Mouse (Mus musculus) adrenal gland, postnatal 25 days (tissue): ENCODE measurements at regions not wholly inside any gene's neighbourhood (a gene's known extent, or its start where the extent isn't known, plus 50 kb on each side); places are given as distances from the start of the nearest gene placed in this dataset.

ENCODE experiments used
- DNase-seq: peaks from one replicate; pipeline ENCODE4 v3.0.0; 2021; ENCODE audit warnings: mixed read lengths

DNA sequence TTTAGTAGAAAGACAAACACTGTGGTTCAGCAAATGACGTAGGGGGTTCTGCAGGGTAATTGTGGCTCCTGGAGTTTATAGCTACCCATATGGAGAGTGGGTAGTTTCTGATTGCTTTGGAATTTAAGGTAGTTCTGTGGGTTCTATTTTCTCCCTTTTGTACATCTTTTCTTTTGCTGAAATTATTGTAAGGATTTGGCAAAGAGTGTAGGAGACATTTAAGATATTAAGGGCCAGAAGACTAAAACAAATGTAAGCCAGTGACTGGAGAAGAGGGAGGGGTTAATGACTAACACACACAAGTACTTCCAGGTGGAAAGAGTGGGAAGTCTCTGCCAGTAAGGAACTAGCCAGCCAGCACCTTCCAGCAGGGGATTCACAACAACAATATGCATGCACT is 318.9 kb upstream of the Sox9 start:
- DNase-seq: no peak

DNA sequence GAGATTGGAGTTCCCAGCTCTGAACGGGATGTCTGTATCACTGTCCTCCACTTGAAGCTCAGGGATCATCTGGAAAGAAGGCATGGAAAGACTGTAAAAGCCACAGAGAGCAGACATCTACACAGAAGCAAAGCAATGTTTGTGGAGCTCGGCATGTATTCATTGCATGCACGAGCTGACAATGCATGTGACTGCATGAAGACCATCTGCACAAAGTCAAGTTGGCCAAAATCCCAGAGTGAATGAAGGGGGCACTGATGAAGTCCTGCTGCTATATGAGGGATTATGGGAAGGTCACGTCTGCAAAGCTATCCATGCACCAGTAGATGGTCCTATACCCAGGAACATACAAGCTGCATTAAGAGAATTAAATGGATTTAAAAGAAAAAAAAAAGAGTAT is 317.6 kb upstream of the Sox9 start:
- DNase-seq: no peak

DNA sequence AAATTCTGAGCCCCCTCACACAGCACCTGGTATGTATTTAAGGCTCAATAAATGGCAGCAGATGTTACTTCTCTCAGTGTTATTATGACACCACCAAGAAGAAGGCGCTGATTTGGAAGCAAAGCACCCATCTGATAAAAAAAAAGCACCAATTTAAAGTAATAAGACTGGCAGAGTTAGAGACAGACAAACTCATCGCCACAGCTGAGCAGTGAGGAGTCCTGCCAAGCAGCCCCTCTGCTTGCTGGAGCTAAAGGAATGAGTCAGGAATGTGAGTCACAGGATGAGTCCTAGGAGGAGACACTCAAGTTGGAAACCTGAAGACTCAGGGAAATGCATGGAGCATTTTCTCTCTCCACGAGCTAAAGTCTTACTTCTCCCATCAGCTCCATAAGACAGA is 311.7 kb upstream of the Sox9 start:
- no peak for DNase-seq

DNA sequence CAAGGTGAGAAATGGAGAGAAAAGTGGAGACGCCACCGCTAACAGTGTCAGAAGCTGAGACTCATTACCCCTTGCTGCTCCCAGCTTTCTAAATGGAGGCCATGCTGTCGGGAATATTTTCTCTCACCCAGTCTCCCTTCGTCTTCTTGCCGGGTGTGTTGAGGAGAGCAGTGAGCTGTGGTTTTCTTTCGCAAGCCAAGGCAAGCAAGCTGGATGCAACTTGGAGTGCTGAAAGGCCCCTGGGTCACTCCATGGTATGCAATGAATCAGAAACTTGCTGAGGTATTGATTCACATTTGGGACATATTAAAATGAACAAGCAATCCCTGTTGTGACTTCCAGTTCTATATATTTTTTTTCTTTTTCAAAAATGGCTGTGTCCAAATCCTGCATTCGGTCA is 308.8 kb upstream of the Sox9 start:
- DNase-seq: no peak

DNA sequence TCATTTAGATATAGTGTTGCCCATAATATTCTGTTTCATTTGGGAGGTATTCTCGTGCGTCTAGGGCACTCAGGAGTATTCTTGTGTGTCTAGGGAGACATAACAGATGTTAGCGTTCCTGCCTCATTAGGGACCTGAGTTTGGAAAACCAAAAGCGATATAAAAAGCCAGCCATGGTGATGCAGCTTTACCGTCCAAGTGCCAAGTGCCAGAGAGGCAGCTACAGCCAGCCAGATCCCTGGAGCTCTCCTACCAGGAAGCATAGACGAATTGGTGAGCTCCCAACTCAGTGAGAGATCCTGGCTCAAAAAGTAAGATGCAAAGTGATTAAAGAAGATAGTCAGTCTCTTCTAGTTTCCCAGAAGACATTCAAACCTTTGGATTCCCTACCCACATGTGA is 308.3 kb upstream of the Sox9 start:
- DNase-seq: no peak

DNA sequence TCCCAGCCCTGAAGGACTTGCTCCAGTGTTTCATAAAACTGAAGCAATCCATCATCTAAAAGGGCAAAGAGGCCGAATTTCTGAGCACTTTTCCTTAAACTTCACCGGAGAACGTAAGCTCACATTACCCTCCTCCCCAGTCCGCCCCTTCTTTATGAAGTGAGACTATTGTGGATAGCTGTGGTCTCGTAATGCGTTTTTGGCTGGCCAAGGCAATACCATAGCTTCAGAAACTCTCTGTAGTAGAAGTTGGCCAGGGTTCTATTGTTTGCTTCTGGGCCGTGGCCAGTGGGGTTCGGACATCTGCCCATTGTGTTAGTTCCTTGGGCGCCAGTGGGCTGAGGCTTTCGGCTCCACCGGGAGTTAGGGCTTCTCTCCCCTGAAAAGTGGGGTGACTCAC is 301.7 kb upstream of the Sox9 start:
- DNase-seq: no peak

DNA sequence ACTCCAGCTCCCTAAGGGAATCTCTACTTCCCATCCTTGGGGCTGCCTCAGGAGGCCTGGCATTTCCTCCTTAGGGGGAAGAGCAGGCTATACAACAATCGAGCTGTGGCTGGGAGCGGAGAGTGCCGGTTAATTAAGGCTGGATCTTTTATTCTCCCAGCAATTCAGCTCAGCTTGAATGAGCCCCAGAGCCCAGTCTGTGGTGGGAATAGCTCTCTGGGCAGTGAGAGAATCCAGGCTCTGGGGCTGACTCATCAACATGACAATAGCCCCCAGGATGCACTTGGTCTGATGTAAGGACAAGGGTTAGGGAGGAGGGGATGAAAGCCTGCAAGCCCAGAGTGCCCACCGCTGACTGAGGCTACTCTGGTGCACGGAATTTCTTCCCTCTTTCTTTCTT is 280.2 kb upstream of the Sox9 start:
- no peak for DNase-seq

DNA sequence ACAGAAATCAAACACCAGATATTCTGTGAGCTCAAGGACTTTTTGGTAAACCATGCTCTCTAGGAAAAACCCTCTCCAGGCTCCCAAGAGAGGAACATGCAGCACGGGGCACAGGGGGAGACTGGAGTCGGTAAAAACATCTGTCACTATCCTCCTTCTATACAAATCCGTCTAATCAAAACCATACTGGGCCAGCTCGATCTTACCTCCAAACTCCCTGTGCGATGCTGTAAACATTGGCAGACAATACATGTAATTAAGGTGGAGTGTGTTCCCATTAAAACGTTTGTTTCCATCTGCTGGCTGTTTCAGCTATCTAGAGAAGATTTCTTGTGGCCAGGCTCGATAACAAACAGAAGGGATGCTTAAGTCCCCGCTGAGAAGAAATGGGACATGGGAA is 262.9 kb upstream of the Sox9 start:
- DNase-seq: no peak

DNA sequence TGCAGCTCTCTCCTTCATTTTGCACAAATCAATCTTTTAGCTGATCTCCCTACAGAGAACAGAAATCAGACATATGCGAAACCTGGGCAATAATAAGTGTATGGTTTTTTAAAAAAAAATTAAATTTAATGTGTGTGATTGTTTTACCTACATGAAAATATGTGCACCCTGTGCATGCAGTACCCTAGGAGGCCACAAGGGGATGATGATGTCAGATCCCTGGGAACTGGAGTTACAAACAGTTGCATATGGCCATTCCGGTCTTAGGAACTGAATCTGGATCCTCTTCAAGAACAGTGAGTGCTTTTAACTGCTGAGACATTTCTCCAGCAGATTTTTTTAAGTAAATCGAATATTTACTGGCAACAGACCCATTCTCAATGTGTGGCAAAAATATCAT is 257.0 kb upstream of the Sox9 start:
- no peak for DNase-seq

DNA sequence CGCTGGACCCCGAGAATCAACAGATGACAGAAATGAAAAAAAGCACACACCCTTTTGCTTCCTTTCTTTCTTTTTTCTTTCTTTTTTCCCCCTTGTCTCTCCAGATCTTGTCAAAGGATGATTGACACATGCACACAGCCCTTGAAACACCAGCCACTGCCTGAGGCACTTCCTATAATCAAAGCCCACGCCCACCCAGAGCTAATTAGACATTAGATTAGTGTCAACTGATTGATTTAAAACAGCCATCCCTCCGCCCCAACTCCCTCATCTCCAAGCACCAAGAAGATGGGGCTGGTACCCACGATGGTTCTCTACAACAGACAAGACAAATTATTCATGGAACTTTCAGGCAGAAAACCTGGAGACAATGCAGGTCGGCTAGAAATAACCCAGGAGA is 239.5 kb upstream of the Sox9 start:
- DNase-seq: no peak

DNA sequence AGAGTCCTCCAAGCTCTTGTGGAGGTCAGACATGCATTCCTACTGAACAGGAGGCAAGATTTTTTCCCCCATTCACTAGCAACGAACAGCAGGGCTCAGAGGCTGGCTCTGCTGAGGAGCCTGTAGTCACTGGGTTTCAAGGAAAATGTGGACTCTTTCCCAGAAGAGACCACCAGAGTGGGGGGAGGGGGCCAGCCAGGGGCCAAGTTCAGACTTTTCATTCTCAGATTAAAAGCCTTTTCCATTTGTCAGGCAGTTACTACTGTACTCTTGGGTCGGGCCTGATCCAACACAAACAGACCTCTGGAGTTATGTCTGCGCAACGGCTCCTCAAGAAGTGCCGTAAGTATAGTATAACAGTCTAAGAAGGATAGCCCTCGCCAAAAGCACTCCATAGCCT is 238.6 kb upstream of the Sox9 start:
- DNase-seq: no peak

DNA sequence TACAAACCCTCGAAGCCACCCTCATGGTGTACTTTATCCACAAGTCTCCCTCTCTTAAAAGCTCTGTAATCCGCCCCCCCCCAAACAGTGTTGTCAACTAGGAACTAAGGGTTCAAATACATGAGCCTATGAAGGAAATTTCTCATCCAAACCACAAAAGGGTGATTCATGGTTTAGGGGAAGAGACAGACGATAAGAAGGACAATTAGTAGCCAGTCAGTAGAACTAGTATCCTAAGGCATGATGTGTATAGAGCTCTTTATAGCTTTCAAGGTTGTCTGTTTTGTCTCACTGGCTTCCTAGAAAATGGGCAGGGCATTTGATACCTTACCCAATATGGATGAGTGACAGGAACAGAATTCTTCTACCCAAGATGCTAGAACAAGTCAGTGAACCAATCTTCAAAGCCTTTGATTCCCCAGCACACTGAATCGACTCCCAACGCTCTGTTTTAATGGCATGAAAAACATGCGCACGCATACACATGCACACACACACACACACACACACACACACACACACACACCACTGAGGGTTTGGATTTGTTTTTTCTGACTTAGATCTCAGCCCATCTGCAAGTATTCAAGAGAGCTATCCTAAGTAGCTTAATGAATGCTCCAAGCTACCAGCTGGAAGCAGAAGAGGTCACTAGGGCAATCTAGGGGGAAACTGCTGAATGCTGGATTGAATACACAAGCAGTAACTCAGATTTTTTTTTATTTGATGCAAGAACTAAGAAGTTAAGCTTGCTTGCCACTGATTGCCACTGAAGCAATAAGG is 236.6 kb upstream of the Sox9 start:
- DNase-seq: no peak

DNA sequence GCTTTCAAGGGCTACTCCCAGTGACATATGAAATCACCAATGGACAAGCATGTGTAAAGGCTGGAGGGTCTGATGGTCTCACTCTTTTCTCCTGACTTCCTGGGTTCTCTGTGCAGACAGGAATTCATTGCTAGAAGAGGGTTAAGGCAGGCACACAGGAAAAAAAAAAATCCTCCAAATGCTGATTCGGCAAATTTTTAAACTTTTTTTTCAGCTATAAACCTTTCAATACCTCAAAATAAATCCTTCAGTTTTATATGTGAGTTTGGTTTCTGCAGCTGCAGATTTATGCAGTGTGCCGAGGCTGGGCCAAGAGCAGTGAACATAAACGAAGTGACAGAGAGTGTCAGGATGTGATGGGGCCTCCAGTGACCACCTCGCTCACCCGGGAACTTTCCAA is 235.9 kb upstream of the Sox9 start:
- no peak for DNase-seq

DNA sequence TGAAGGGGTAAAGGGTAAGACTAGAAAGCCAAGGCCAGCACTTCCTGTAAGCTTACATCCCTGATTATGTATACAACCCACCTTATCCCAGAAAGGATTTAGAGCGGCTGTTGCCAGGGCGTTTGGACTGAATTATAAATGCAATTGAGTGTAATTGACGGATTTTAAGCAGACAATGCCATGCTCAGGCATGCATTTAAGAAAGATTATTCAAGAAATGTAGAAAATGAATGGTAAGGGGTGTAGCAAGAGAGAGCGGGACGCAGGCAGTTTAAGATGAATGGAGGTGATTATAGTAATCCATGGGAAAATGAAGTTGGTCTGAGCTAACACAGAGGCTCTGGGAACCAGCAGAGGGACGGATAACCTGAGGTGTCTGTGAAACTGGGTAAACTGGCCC is 229.2 kb upstream of the Sox9 start:
- no peak for DNase-seq

DNA sequence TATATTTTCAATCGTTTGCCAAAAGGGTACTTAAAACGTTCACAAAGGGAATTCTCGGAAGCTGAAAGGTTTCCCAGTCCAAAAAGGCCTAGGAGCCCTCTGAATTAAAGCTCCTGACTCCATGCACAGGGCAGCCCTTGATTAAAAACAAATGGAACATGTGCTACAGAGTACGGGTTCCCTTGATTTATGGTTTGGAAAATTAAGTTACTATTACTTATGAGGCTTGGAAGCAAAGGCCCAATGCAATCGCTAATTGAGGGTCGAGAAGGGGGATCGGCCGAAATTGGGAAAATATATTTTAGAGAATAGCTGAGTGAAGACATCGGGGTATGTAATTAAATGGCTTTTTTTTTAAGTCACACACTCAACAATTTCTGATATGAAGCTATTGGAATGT is 219.0 kb upstream of the Sox9 start:
- DNase-seq: no peak

DNA sequence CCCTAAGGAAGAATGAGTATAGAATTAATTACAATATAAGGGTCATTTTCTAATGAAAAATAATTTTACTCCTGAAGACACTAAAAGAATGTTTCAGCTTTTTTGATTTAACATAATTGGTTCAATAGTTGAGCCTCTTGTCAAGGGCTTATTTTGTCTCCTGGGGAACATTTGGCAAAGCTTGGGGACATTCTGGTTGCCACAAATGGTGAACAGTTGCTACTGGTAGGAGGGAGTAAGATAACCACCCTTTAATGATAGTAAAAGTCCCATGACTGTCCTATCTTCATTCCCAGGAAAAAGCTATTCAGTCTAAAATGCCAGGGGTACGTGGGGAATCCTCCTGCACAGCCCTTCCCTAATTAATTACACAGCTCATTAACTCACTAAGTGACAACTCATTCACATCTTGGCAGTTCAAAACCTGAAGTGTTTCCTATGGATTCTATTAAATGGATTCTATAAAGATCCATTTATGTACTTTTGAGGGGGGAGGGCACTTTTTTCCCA is 217.3 kb upstream of the Sox9 start:
- no peak for DNase-seq

DNA sequence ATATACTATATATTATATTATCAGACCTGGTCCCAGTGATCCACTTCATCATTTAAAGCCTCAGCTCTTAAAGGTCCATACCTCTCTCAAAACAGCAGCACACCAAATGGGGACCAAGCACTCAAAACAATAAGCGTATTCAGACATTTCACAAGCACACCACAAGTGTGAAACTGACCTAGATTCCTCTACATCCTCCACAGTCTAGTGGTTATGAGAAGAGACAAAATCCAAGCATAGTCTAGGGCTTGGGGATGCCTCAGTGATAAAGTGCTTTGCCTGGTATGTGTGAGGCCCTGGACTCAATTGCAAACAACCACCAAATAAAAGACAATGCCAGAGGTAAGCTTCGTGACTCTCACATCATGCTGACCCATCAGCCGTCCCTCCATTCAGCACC is 216.0 kb upstream of the Sox9 start:
- no peak for DNase-seq

DNA sequence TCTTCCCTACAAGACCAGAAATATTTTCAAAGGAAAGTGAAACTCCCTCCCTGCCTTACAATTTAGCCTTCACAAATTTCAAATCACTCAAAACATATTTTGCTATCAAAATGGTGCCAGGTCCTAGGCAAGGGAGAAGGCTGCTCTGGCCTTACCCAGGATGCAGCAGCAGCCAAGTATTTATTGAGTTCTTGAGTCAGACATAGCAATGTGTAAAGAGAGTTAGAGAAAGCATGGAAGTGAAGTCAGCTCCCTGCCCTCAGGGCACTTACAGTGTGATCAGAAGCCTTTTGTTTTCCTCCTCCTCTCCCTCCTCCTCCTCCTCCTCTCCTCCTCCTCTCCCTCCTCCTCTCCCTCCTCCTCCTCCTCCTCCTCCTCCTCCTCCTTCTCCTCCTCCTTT is 194.6 kb upstream of the Sox9 start:
- no peak for DNase-seq

DNA sequence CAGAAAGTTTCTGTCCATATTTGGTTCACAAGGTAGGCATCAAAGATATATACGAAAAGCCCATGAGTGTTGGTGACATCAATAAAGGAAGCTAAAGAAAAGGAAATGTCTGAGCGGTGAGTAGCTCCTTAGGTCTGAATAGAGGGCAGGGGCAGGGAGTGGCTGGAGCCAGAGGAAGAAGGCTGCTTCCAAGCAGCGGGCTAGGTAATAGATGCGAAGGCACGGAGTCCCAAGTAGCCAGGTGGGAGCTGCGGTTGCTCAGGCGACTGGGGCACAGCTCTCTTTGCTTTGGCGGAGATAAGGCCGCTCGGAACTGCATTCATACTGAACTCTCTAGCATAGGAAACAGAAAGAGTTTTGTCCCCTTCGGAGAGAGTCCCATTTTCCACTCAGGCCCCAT is 193.9 kb upstream of the Sox9 start:
- DNase-seq: no peak

DNA sequence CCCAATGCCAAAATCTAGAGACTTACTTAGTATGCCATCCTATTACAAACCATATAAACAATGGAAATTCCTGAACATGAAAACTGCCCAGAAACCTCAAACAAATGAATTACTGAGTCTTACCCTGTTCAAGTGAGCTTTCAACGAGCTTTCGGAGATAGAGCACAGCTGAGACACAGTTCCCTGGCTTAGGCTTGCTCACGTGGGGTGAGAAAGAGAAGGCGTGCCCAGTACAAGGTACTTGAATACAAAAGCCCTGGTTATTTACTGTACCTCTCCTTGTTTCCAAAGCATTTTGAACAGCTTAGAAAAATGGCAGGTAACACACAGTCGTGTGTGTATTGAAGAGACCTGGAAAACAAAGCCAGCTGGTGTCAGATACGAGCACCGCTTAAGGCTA is 191.8 kb upstream of the Sox9 start:
- no peak for DNase-seq

DNA sequence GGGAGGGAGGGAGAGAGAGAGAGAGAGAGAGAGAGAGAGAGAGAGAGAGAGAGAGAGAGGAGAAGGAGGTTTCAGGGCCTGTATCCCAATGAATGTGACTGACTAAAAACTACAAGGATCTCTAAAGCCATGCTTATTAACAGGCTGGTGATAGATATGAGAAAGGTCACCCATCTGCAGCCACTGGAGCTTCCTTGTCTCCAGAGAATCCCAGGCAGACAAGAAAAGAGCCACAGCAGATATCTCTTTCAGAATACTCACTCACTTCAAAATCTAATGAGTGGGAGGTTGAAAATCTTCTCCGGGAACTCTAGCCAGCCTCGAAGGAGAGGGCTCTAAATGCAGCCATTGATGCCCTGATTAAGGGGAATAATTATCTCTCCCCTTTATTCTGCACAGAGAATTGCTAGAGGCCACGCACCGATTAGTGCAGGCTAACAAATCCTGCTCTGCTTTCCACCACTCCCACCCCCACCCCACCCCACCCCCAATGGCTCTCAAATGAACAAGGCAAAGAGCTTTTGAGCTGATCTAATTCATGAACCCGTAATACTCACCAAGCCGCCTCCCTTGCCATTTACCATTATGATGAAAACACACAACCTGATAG is 189.5 kb upstream of the Sox9 start:
- no peak for DNase-seq

DNA sequence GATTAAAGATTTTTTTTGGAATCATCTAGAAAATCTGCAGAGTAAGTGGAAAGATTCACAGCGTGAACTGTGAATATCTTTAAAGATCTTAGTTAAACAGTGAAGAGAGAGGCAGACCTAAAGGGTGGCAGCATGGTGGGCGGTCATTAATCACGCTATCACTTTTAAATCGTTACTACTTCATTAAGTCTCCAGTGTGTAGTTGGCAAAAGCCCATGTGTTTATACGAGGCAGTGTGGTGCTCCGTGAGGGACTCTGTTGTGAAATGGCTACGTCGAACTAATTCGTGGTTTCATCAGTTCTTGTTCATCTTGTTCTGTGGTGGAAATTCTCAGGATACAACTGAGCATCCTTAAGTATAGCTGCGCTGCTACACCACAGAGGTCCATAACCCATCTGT is 188.2 kb upstream of the Sox9 start:
- DNase-seq: no peak

DNA sequence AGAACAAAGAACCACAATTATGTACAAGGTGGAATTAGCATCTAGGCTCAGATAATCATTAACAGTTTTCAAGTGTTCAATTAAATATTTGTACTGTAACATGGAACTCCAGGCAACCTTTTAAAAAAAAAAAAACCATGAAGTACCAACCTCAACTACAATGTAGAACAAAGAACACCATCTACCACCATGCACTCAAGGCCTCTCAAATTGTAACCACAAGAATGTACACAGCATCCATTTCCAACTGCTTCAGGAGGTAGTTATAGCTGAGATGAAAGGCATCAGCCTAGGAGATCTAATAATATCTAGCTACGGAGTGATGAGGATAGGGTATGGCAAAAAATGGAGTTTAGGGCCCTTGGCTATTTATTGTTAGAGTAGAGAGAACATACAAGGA is 174.7 kb upstream of the Sox9 start:
- DNase-seq: no peak

DNA sequence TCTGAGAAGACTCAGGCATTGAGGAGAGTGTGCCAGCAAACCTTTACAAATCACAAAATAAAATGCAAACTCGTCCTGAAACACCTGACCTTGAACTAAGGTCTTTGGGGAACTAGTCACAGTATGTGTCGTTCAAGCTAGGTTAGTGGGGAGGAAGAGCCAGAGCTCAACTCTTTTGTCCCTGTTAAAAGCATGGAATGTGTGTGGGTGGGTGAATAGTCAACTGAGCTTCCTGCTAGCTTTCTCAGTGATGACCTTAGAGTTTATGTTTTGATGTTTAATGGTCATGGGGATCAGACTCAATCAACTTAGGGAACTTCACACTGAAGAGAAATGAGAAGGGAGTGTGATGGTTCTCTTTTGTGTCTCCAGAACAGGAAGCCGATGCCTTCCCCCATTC is 172.7 kb upstream of the Sox9 start:
- no peak for DNase-seq

DNA sequence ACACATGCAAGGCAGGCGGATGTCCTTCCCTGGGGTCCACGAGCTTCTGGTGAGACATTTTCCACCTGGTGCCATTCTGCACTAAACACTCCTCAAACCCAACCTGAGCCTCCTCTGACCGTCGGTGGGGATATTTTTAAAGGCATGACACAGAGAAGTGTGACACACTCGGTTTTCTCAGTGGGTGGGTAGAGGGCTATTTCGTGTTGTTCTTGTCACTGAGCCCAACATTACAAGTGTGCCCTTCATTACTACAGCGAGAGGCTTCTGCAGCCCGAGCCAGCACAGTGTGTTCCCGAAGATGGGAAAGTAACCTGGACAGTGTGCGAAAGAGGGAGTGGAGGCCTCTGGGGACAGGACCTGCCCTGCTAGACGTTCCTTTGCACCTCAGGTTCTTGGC is 171.0 kb upstream of the Sox9 start:
- no peak for DNase-seq
